Mouse (Mus musculus): ENCODE data around the gene Ier5.

The Ier5 gene

GRCm38 (mm10) chr1:155075856-155076255 lies 23.6 kb downstream of the Ier5 start:
- DNase-seq, result no peak

- DNase-seq, result no peak
Observed at GRCm38 (mm10) chr1:155074856-155075255, 24.6 kb downstream of the Ier5 start.

- DNase-seq, result no peak
Observed at GRCm38 (mm10) chr1:155073905-155074304, 25.5 kb downstream of the Ier5 start.

GRCm38 (mm10) chr1:155073133-155073532 lies 26.3 kb downstream of the Ier5 start:
- no peak for DNase-seq

- no peak for DNase-seq
Observed at GRCm38 (mm10) chr1:155071287-155071876, 28.1 kb downstream of the Ier5 start.

GRCm38 (mm10) chr1:155070561-155071286 lies 28.7 kb downstream of the Ier5 start:
- peak in 1 of 2 experiments; percentile 35 for DNase-seq

- no peak for DNase-seq
Observed at GRCm38 (mm10) chr1:155069696-155070095, 29.7 kb downstream of the Ier5 start.

- DNase-seq, result no peak
Observed at GRCm38 (mm10) chr1:155066196-155066595, 33.2 kb downstream of the Ier5 start.

- no peak for DNase-seq
Observed at GRCm38 (mm10) chr1:155065068-155065701, 34.3 kb downstream of the Ier5 start.

- DNase-seq, result no peak
Observed at GRCm38 (mm10) chr1:155064649-155065048, 34.8 kb downstream of the Ier5 start.

GRCm38 (mm10) chr1:155064111-155064510 lies 35.3 kb downstream of the Ier5 start:
- DNase-seq, result no peak

- no peak for DNase-seq
Observed at GRCm38 (mm10) chr1:155062963-155063362, 36.5 kb downstream of the Ier5 start.

- DNase-seq, result peak in 1 of 2 experiments; percentile 29
Observed at GRCm38 (mm10) chr1:155062057-155062456, 37.4 kb downstream of the Ier5 start.

GRCm38 (mm10) chr1:155060832-155061801 lies 38.3 kb downstream of the Ier5 start:
- no peak for DNase-seq

GRCm38 (mm10) chr1:155060261-155060660 lies 39.2 kb downstream of the Ier5 start:
- DNase-seq, result no peak

- DNase-seq, result peak; percentile 80 to 81
Observed at GRCm38 (mm10) chr1:155059505-155059904, 39.9 kb downstream of the Ier5 start.

- no peak for DNase-seq
Observed at GRCm38 (mm10) chr1:155058099-155059012, 41.1 kb downstream of the Ier5 start.

- no peak for DNase-seq
Observed at GRCm38 (mm10) chr1:155056166-155056565, 43.3 kb downstream of the Ier5 start.

GRCm38 (mm10) chr1:155055041-155055440 lies 44.4 kb downstream of the Ier5 start:
- DNase-seq, result no peak

GRCm38 (mm10) chr1:155054366-155054965 lies 45.0 kb downstream of the Ier5 start:
- no peak for DNase-seq

GRCm38 (mm10) chr1:155053296-155053695 lies 46.1 kb downstream of the Ier5 start:
- DNase-seq, result no peak

Measured in spleen, adult 18-20 months (tissue).